In the genomic region with DNA sequence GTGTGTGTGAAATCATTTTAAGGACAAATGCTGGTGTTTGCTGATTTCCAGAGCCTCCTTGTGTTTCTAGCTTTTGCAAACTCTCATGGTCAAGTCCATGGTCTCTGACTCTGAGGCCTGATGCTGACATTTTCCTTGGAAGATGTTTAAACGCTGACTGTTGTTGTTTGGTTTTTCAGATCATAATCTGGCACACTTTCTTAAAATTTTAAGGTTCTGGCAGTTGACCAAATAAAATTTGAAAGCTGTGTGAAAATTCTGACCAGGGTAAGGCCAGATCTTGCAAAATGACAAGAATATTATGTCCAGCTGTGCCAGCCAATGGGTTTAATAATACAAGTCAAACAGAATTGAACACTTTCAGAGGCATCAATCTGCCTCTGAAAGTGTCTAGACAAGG, we compare ENCODE assay signal across 19 mouse cellular contexts. TPM values are rescaled to one million over a fixed set of nuclear protein-coding genes. Genes with fewer than 3 reads are reported as not detected.
DNase-seq lines count a peak whose midpoint lies in the region; ATAC-seq and TF ChIP-seq lines count a peak whose summit lies in the region.
"Had no signal": no experiment of that assay in that cellular context is flagged by ENCODE, and none has a peak within 500 bp of the region (broad histone marks: within the 10 kb centered on the region; RNA-seq: fewer than 3 reads in every experiment).

No protein-coding gene starts in this region.

- TF ChIP-seq POLR2A in cortical plate, adult 2 months (IDR thresholded peaks at IDR 0.05; ENCODE audit: extremely low read depth, insufficient read depth, low read length): no peak
- no peak for TF ChIP-seq POLR2A in embryonic fibroblast, embryonic 13.5 days (IDR thresholded peaks at IDR 0.05; ENCODE audit: low read depth, low read length)

- H3K4me2 ChIP-seq in heart, embryonic 16.5 days (ENCODE audit: low read depth, low read length): no peak overlapping the region; the same call in 1 of the 2 replicates
- no peak overlapping the region for H3K4me2 ChIP-seq in lung, embryonic 15.5 days
- H3K4me2 ChIP-seq: stomach, embryonic 15.5 days had no signal

- H3K9ac ChIP-seq in heart, embryonic 16.5 days (ENCODE audit: low read length): no peak overlapping the region
- no peak overlapping the region for H3K9ac ChIP-seq in lung, embryonic 15.5 days
- H3K9ac ChIP-seq: forebrain, postnatal 0 days; stomach, embryonic 15.5 days had no signal

- no peak overlapping the region for H3K4me3 ChIP-seq in heart, embryonic 16.5 days (ENCODE audit: low read length)
- H3K4me3 ChIP-seq in lung, embryonic 15.5 days: no peak overlapping the region
- no peak overlapping the region for H3K4me3 ChIP-seq in cortical plate, adult 2 months (ENCODE audit: insufficient read depth, low read length)
- H3K4me3 ChIP-seq in embryonic fibroblast, embryonic 13.5 days (ENCODE audit: insufficient read depth, low read length): no peak overlapping the region
- H3K4me3 ChIP-seq: stomach, embryonic 15.5 days had no signal

- H3K36me3 ChIP-seq in heart, embryonic 16.5 days (ENCODE audit: control insufficient read depth, insufficient read depth): no peaks in the 10 kb centered on the region
- no peaks in the 10 kb centered on the region for H3K36me3 ChIP-seq in lung, embryonic 15.5 days
- H3K36me3 ChIP-seq: stomach, embryonic 15.5 days had no signal

- no peak for TF ChIP-seq CTCF in cortical plate, adult 2 months (IDR thresholded peaks at IDR 0.05; ENCODE audit: extremely low read depth, insufficient read depth, low read length)
- no peak for TF ChIP-seq CTCF in embryonic fibroblast, embryonic 13.5 days (IDR thresholded peaks at IDR 0.05; ENCODE audit: borderline replicate concordance, insufficient read depth, low read length)

- DNase-seq in heart, postnatal 10 days: no peak
- DNase-seq in lung, postnatal 36 days: no peak
- DNase-seq in cerebellum, adult 18-20 months: no peak
- DNase-seq in right cerebral cortex, adult 2 months (ENCODE audit: low spot score in 2 of 2): no peak
- DNase-seq: cerebellum, adult 8-10 months; gastrocnemius, postnatal 10 days had no signal

- no peak for ATAC-seq in heart, embryonic 16.5 days (replicated peaks; ENCODE audit: extremely low read depth, insufficient read depth, low FRiP score)
- ATAC-seq in lung, embryonic 15.5 days (ENCODE audit: borderline replicate concordance, extremely low read depth, low FRiP score, low TSS enrichment): no peak
- ATAC-seq: CD4-positive, CD25-positive, alpha-beta regulatory T cell, adult 4 months; inflammation-experienced regulatory T-cells, adult 6 months had no signal

- H3K9me3 ChIP-seq in heart, embryonic 16.5 days (replicated peaks; ENCODE audit: control insufficient read depth, low read length): no peaks in the 10 kb centered on the region
- no peaks in the 10 kb centered on the region for H3K9me3 ChIP-seq in lung, embryonic 15.5 days
- H3K9me3 ChIP-seq: stomach, embryonic 15.5 days had no signal

- peaks cover 11% of the 10 kb centered on the region for H3K4me1 ChIP-seq in heart, embryonic 16.5 days (ENCODE audit: control insufficient read depth, insufficient read depth, low read length)
- peaks cover 20% of the 10 kb centered on the region for H3K4me1 ChIP-seq in lung, embryonic 15.5 days
- peaks cover 5% of the 10 kb centered on the region for H3K4me1 ChIP-seq in cortical plate, adult 2 months (ENCODE audit: control insufficient read depth, insufficient read depth, low read length)
- H3K4me1 ChIP-seq in embryonic fibroblast, embryonic 13.5 days (ENCODE audit: control insufficient read depth, insufficient read depth, low read length): peaks cover 21% of the 10 kb centered on the region

- 73% methylated on average over 1 of the region's 1 CpGs for WGBS in heart, embryonic 16.5 days
- 14% methylated on average over 1 of the region's 1 CpGs for WGBS in lung, embryonic 15.5 days

- no peaks in the 10 kb centered on the region for H3K27me3 ChIP-seq in heart, embryonic 16.5 days (ENCODE audit: control insufficient read depth, insufficient read depth, low read length)
- H3K27me3 ChIP-seq in lung, embryonic 15.5 days: no peaks in the 10 kb centered on the region
- H3K27me3 ChIP-seq: stomach, embryonic 15.5 days had no signal

- intact Hi-C loops in heart, postnatal 10 days (cut with DNase I): no loop called here

- H3K27ac ChIP-seq in heart, embryonic 16.5 days (ENCODE audit: low read length): peak overlapping the region; percentile 59
- H3K27ac ChIP-seq in lung, embryonic 15.5 days: peak overlapping the region; percentile 72
- 0 out of 2 replicates have a peak overlapping the region, but pooled peaks have one; percentile 37 for H3K27ac ChIP-seq in cortical plate, adult 2 months (ENCODE audit: insufficient read depth, low read length)
- peak overlapping the region; percentile 88 for H3K27ac ChIP-seq in embryonic fibroblast, embryonic 13.5 days (ENCODE audit: insufficient read depth, low read length)
- H3K27ac ChIP-seq: stomach, embryonic 15.5 days had no signal

RNA-seq across cellular contexts. Expression of a gene that starts 8.7 kb away (rescaled TPM):
- polyA plus RNA-seq in heart, embryonic 16.5 days (2015; fragmentation: Nextera tagmentation; extraction: Ambion mirVana): not detected in 2 replicates
- total RNA-seq in heart, postnatal 10 days (2021): not detected
- not detected in 2 replicates for polyA plus RNA-seq in lung, embryonic 15.5 days (2015; fragmentation: Nextera tagmentation; extraction: Ambion mirVana)
- not detected in 2 replicates for polyA plus RNA-seq in cortical plate, adult 2 months (2012; rRNA removed)
- polyA plus RNA-seq in embryonic fibroblast, embryonic 13.5 days (2011; ENCODE audit: insufficient read length, low read depth, missing spikeins): not detected in 2 replicates
- total RNA-seq: forebrain, postnatal 0 days; gastrocnemius, postnatal 10 days; left cerebral cortex, adult 18-20 months; liver, adult 2 months had no signal
- polyA plus RNA-seq: brain, embryonic 14.5 days; CD4-positive, CD25-positive, alpha-beta regulatory T cell, adult 4 months; forebrain, postnatal 0 days; inflammation-experienced regulatory T-cells, adult 6 months; liver, adult 2 months; small intestine, adult 2 months; stomach, embryonic 15.5 days; urinary bladder, adult 2 months had no signal

Comparison
In these comparisons a context has a peak if more than half of its experiments do, and no peak if none do; other contexts are left out.
1. H3K27ac ChIP-seq: peak in every context shown above with its lines; median percentile 88 in embryonic fibroblast, embryonic 13.5 days; 72 in lung, embryonic 15.5 days; 59 in heart, embryonic 16.5 days; 37 in cortical plate, adult 2 months.